25 mouse cellular contexts compared by ENCODE assay signal in the genomic region with DNA sequence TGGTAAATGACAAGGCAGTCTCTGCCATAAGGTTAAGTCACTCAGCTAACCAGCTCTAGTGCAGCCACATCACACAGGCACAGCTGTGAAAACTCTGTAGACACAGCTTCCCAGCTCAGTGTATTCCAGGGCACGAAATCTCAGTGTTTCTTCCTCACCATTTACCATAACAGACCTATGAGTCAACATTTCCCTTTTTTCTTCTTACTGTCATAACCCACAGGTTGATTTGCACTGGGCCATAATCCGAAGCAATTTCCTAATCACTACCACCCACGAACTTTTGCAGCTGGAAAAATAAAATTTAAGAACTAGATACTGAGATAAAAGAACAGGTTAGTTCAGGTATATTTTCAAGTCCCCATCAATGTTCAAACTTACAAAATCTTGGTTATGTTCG. TPM values are rescaled to one million over a fixed set of nuclear protein-coding genes. Genes with fewer than 3 reads are reported as not detected.
"Had no signal": no experiment of that assay in that cellular context is flagged by ENCODE, and none has a peak within 500 bp of the region (broad histone marks: within the 10 kb centered on the region; RNA-seq: fewer than 3 reads in every experiment).

No protein-coding gene starts in this region.

- H3K27ac ChIP-seq: macrophage; midbrain, embryonic 10.5 days; midbrain, embryonic 12.5 days; neural tube, embryonic 13.5 days; neural tube, embryonic 15.5 days; stomach, embryonic 15.5 days; stomach, postnatal 0 days had no signal

- H3K27me3 ChIP-seq: midbrain, embryonic 12.5 days; neural tube, embryonic 13.5 days; neural tube, embryonic 15.5 days; stomach, embryonic 15.5 days had no signal

- DNase-seq: lung, adult 18-20 months; lung, embryonic 14.5 days; lung, postnatal 10 days; lung, postnatal 36 days; midbrain, embryonic 14.5 days; retina, postnatal 1 day; right cerebral cortex, adult 18-20 months; right cerebral cortex, postnatal 25 days; right cerebral cortex, postnatal 4 days; spleen, adult 18-20 months; thymus, adult 2 months; thymus, postnatal 25 days; thymus, postnatal 4 days had no signal

- H3K9me3 ChIP-seq: midbrain, embryonic 10.5 days; midbrain, embryonic 12.5 days; neural tube, embryonic 13.5 days; neural tube, embryonic 15.5 days; stomach, embryonic 15.5 days had no signal

- H3K4me3 ChIP-seq: midbrain, embryonic 10.5 days; midbrain, embryonic 12.5 days; myocyte; neural tube, embryonic 13.5 days; neural tube, embryonic 15.5 days; stomach, embryonic 15.5 days had no signal

- H3K4me2 ChIP-seq: lung, embryonic 14.5 days; midbrain, embryonic 12.5 days; neural tube, embryonic 13.5 days; neural tube, embryonic 15.5 days; stomach, embryonic 15.5 days had no signal

- ATAC-seq: midbrain, embryonic 16.5 days had no signal

- H3K4me1 ChIP-seq: midbrain, embryonic 10.5 days; midbrain, embryonic 12.5 days; neural tube, embryonic 13.5 days; neural tube, embryonic 15.5 days; stomach, embryonic 15.5 days had no signal

- H3K36me3 ChIP-seq: midbrain, embryonic 10.5 days; midbrain, embryonic 12.5 days; neural tube, embryonic 13.5 days; neural tube, embryonic 15.5 days; stomach, embryonic 15.5 days had no signal

- H3K9ac ChIP-seq: lung, embryonic 14.5 days; midbrain, embryonic 12.5 days; neural tube, embryonic 13.5 days; neural tube, embryonic 15.5 days; stomach, embryonic 15.5 days had no signal

RNA-seq across cellular contexts. Expression of a gene that starts 31.4 kb away (rescaled TPM):
- total RNA-seq: megakaryocyte-erythroid progenitor cell, adult 5-6 weeks had no signal
- polyA plus RNA-seq: liver, embryonic 16.5 days; lung, embryonic 16.5 days; macrophage; midbrain, embryonic 10.5 days; myocyte had no signal
